Mouse (Mus musculus) midbrain, postnatal 0 days (tissue): ENCODE results near the gene 4933427D14Rik. TPM values are rescaled to one million over a fixed set of nuclear protein-coding genes. Genes with fewer than 3 reads are reported as not detected.

Experiments used
- ATAC-seq: fragments of 200-750 bp; cut with Nextera tagmentation; 2 replicates; pipeline ENCODE4 v1.8.0; 2017; ENCODE audit warnings: moderate number of reproducible peaks, mild to moderate bottlenecking, moderate TSS enrichment, moderate library complexity; ENCODE audit not compliant: low FRiP score
- DNase-seq: peaks from one replicate; pipeline ENCODE4 v3.0.0-alpha.2; 2015; ENCODE audit warnings: low spot score
- H3K27ac ChIP-seq: fragments of 300-500 bp; sonication (generic); 2 replicates; pipeline ENCODE4 v1.5.1; 2014; ENCODE audit warnings: low read depth, mild to moderate bottlenecking, low read length, mixed read lengths
- H3K27me3 ChIP-seq: fragments of 300-500 bp; sonication (generic); 2 replicates; pipeline ENCODE4 v1.6.1; 2014; ENCODE audit warnings: low read length, control low read depth, mixed read lengths; ENCODE audit not compliant: insufficient read depth
- H3K36me3 ChIP-seq: fragments of 300-500 bp; sonication (generic); 2 replicates; pipeline ENCODE4 v1.6.1; 2014; ENCODE audit warnings: low read length, control low read depth, mixed read lengths; ENCODE audit not compliant: insufficient read depth
- H3K4me1 ChIP-seq: fragments of 300-500 bp; sonication (generic); 2 replicates; pipeline ENCODE4 v1.6.1; 2014; ENCODE audit warnings: mild to moderate bottlenecking, control low read depth, antibody characterized with exemption, low read length, mixed read lengths; ENCODE audit not compliant: insufficient read depth
- H3K4me2 ChIP-seq: fragments of 300-500 bp; sonication (generic); 2 replicates; pipeline ENCODE4 v1.6.1; 2014; ENCODE audit warnings: low read depth, mild to moderate bottlenecking, low read length, mixed read lengths; ENCODE audit not compliant: poor library complexity, severe bottlenecking
- H3K4me3 ChIP-seq: fragments of 300-500 bp; sonication (generic); 2 replicates; pipeline ENCODE4 v1.5.1; 2014; ENCODE audit warnings: low read depth, mild to moderate bottlenecking, low read length, moderate library complexity
- H3K9ac ChIP-seq: fragments of 300-500 bp; sonication (generic); replicated peaks from 2 replicates; pipeline ENCODE4 v1.6.1; 2014; ENCODE audit warnings: mild to moderate bottlenecking, low read length, moderate library complexity, mixed read lengths; ENCODE audit not compliant: poor library complexity, severe bottlenecking
- H3K9me3 ChIP-seq: fragments of 300-500 bp; sonication (generic); 2 replicates; pipeline ENCODE4 v1.6.1; 2016; ENCODE audit warnings: low read length, control low read depth
- CTCF ChIP-seq: IDR thresholded peaks from 2 replicates; pipeline ENCODE4 v1.5.1; 2016; ENCODE audit warnings: antibody characterized with exemption, mild to moderate bottlenecking
- WGBS: fragments of 180-500 bp; shearing (Covaris S2); extraction: QIAGEN DNeasy Blood & Tissue Kit; methylation state at CpG from one replicate; pipeline ENCODE4 v1.1.7; 2014; 5-methylcytosine and 5-hydroxymethylcytosine counted together
- polyA plus RNA-seq: library from polyadenylated mRNA; unstranded; fragments of >200 nt; fragmentation: Nextera tagmentation; extraction: Ambion mirVana; gene quantifications from 2 replicates; pipeline ENCODE4 v1.2.1, GENCODE M21; 2015
- total RNA-seq: library from RNA; depleted of rRNA; stranded (reverse); fragments of >200 nt; gene quantifications from 2 replicates; pipeline ENCODE4 v1.2.3, GENCODE M21; 2014; rRNA removed

The 4933427D14Rik gene
- total RNA-seq (16.6 and 21.9 TPM in 2 replicates), polyA plus RNA-seq (13.7 and 20.6 TPM in 2 replicates)

DNA sequence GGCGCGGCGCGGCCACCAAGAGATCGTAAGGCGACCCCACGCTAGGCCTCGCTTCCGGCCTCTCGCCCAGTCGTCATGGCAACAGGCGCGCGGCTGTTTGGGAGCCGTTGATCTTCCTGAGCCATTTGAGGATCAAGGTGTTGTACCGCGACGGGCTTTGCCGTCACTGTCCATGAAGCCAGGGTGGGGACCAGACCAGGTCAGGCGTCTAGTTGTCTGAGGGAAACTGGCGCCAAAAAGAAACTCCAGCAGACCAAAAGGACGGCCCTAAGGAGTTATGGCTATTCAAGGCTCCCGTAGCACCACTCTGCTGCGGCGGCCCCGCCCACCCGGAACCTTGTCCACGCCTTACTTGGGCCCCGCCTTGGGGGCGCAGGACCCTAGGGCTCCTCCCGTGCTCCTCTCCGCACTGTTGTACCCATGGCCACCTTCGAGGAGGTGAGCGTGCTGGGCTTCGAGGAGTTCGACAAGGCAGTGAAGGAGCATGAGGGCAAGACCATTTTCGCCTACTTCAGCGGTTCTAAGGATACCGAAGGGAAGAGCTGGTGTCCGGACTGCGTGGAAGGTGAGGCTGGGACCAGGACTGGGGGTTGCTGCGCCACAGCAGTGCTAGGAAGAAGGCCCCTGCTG lies at the start of gene 4933427D14Rik, which contains the start of gene Txndc17:
Gene 4933427D14Rik, minus strand, starts transcription at position 256 of the 630 bp plus-strand sequence.
Gene Txndc17, plus strand, starts transcription at position 344 of the 630 bp plus-strand sequence.
- no peak for TF ChIP-seq CTCF
- Histone ChIP-seq H3K36me3 (peaks cover 20% of the 10 kb centered on the region), H3K4me2 (peak within 1 kb of the TSS; percentile 91), H3K27me3 (no peaks in the 10 kb centered on the region), H3K4me1 (peaks cover 12% of the 10 kb centered on the region), H3K9ac (peak within 1 kb of the TSS; percentile 90), H3K27ac (peak within 1 kb of the TSS; percentile 78), H3K4me3 (peak within 1 kb of the TSS; percentile 80), H3K9me3 (no peaks in the 10 kb centered on the region)
- DNase-seq (peak; percentile 84), ATAC-seq (peak; percentile 87)
- WGBS: under 1% methylated on average over 42 of the region's 42 CpGs

- H3K4me1 ChIP-seq: no peaks in the 10 kb centered on the region
- ATAC-seq: no peak
- H3K4me3 ChIP-seq: no peak overlapping the region
- WGBS: 84% methylated on average over 2 of the region's 2 CpGs
- no peak for DNase-seq
- no peak for TF ChIP-seq CTCF
- H3K4me2 ChIP-seq: no peak overlapping the region
- H3K27ac ChIP-seq: no peak overlapping the region
- no peaks in the 10 kb centered on the region for H3K9me3 ChIP-seq
- H3K9ac ChIP-seq: no peak overlapping the region
- no peaks in the 10 kb centered on the region for H3K36me3 ChIP-seq
- H3K27me3 ChIP-seq: no peaks in the 10 kb centered on the region
Measured at GRCm38 (mm10) chr11:72256441-72256840, 49.2 kb upstream of the 4933427D14Rik start.

DNA sequence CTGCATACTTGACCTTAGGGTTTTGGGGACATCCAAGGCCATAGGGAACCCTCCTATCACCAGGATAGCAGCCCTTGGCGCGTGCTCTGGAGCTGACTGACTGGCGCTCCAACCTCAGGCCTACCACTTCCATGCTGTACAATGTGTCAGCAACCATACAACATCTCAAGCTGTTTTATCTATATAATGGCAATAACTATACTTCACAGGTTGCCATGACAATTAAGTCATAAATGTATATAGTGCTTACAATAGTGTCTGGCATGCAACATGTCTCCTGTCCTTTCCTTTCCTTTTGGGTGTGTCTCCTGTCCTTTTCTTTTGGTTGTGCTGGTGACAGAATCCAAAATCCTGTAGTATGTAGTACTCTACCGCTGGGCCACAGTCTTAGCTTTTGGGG lies 48.4 kb upstream of the 4933427D14Rik start:
- H3K4me2 ChIP-seq: no peak overlapping the region
- no peaks in the 10 kb centered on the region for H3K36me3 ChIP-seq
- H3K4me3 ChIP-seq: no peak overlapping the region
- ATAC-seq (no peak), DNase-seq (no peak)
- H3K27ac ChIP-seq: no peak overlapping the region
- no peaks in the 10 kb centered on the region for H3K9me3 ChIP-seq
- no peaks in the 10 kb centered on the region for H3K27me3 ChIP-seq
- H3K9ac ChIP-seq: no peak overlapping the region
- H3K4me1 ChIP-seq: no peaks in the 10 kb centered on the region
- WGBS: 89% methylated on average over 4 of the region's 4 CpGs
- TF ChIP-seq CTCF: no peak

DNA sequence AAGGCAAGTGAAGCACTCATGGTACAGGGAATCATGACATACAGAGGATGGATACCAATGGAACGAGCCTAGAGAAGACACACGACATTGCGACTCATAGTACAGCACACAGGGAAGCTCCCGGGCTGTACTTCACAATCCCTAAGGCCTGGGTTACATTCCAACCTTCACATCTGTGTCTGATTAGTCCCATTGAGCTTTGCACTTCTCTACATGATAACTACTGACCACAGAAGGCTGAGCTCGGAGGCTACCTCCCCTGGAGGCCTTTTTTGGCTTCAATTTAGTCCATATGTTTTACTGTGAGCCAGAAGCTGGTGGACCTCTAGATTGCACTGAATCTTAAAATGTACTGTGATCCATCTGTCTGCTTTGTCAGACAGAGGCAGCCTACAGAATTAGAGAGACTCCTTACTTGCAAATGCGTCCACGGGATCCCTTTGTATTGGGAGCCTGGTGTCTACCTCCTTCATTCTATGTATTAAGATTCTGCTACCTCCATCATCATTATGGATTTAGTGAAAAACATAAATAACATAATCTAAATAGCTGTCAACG lies 38.0 kb upstream of the 4933427D14Rik start:
- WGBS: 81% methylated on average over 8 of the region's 8 CpGs
- no peaks in the 10 kb centered on the region for H3K27me3 ChIP-seq

DNA sequence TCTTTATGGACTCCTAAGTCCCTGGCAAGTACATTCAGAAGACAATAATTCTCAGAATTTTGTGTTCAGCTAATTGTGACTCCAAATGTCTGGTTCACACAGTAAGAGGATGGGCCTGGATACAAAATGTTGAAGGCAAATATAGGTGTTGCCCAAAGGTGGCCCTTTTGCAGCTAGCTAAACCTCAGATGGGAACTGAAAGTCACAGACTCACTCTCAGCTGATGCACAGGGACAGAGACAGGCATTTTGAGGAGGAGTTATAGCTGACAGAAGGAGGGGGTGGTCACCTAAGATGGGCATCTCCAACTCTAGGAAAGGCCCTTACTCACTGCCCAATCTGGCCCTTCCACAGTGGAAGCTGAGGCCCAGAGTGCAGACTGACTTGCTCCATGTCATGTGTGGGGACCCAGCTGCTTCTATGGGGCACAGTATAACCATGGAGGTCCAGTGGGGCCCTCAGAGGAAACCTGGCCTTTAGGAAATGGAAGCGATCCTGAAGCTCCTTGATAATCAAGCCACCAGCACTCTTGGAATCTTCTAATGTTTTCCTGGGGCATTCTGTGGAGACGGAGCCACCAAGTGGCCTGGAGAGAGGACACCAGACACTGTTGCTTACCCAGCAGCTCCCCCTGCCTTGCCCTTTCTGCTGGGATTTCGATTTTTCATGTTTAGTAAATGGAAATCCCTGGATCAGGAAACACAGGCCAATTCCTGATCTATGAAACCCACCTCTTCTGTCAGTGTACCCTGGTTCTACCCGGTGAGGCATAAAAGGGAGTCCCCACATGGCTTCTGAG lies 33.0 kb upstream of the 4933427D14Rik start:
- H3K4me2 ChIP-seq: no peak overlapping the region
- TF ChIP-seq CTCF: no peak
- no peaks in the 10 kb centered on the region for H3K36me3 ChIP-seq
- no peaks in the 10 kb centered on the region for H3K27me3 ChIP-seq
- H3K4me3 ChIP-seq: no peak overlapping the region
- DNase-seq: no peak
- WGBS: 72% methylated on average over 4 of the region's 4 CpGs
- H3K9ac ChIP-seq: no peak overlapping the region
- H3K9me3 ChIP-seq: no peaks in the 10 kb centered on the region
- no peak overlapping the region for H3K27ac ChIP-seq
- no peak for ATAC-seq
- no peaks in the 10 kb centered on the region for H3K4me1 ChIP-seq

More for the DNA sequence above, 38.0 kb upstream of the 4933427D14Rik start:
- no peak overlapping the region for H3K9ac ChIP-seq
- no peak for ATAC-seq
- H3K36me3 ChIP-seq: no peaks in the 10 kb centered on the region
- DNase-seq: no peak
- TF ChIP-seq CTCF: no peak
- no peaks in the 10 kb centered on the region for H3K4me1 ChIP-seq
- H3K27ac ChIP-seq: no peak overlapping the region
- H3K4me2 ChIP-seq: no peak overlapping the region
- no peak overlapping the region for H3K4me3 ChIP-seq
- H3K9me3 ChIP-seq: no peaks in the 10 kb centered on the region
